11 mouse cellular contexts compared by ENCODE assay signal in the genomic region with DNA sequence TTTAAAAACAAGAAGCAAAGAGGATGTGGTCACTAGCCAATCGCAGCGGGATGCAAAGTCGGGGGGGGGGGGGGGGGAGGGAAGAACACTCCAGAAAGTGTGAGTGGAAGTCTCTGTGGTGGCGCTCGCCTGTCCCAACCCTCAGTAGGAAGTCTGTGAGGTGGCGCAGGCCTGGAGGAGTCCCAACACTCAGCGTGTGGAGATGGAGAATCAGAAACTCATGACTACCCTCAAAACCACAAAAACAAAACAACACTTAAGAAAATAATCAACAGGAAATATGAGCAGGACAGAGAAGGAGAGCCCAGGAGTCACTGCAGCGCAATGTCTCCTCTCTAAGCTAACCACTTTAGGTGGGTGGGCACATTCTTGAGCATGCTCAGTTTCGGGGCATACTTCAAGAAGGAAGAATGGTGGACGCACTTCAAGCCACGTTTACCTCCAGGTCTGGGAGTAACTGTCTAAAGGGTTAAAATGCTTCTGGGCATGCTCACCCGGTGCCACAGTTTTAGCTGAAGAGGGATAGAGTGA. TPM values are rescaled to one million over a fixed set of nuclear protein-coding genes. Genes with fewer than 3 reads are reported as not detected.
A peak's percentile ranks its signal among the peaks of the same experiment; 100 is the strongest.
DNase-seq lines count a peak whose midpoint lies in the region; ATAC-seq and TF ChIP-seq lines count a peak whose summit lies in the region.
"Had no signal": no experiment of that assay in that cellular context is flagged by ENCODE, and none has a peak within 500 bp of the region (broad histone marks: within the 10 kb centered on the region; RNA-seq: fewer than 3 reads in every experiment).

No protein-coding gene starts in this region.

- peak overlapping the region; percentile 23; the same call in 1 of the 2 replicates for H3K4me3 ChIP-seq in lung, embryonic 16.5 days (ENCODE audit: low read length)
- peak overlapping the region; percentile 21; the same call in 1 of the 2 replicates for H3K4me3 ChIP-seq in liver, embryonic 11.5 days (ENCODE audit: low read depth, low read length)
- H3K4me3 ChIP-seq in small intestine, adult 2 months (ENCODE audit: low read depth, low read length), result peak overlapping the region; percentile 37; the same call in 1 of the 2 replicates
- H3K4me3 ChIP-seq in layer of hippocampus, adult 2 months, result no peak overlapping the region
- no peak overlapping the region for H3K4me3 ChIP-seq in kidney, adult 2 months (ENCODE audit: insufficient read depth, low read depth, low read length)
- H3K4me3 ChIP-seq: embryonic facial prominence, embryonic 15.5 days; limb, embryonic 10.5 days had no signal

- H3K9ac ChIP-seq in lung, embryonic 16.5 days (ENCODE audit: low read length), result no peak overlapping the region
- H3K9ac ChIP-seq in liver, embryonic 11.5 days (ENCODE audit: low read depth, low read length), result no peak overlapping the region
- H3K9ac ChIP-seq: embryonic facial prominence, embryonic 15.5 days had no signal

- no peak for TF ChIP-seq POLR2A in small intestine, adult 2 months (IDR thresholded peaks at IDR 0.05; ENCODE audit: low read depth, low read length)
- TF ChIP-seq POLR2A in kidney, adult 2 months (IDR thresholded peaks at IDR 0.05; ENCODE audit: low read depth, low read length), result no peak

- H3K27ac ChIP-seq in lung, embryonic 16.5 days (ENCODE audit: low read length), result no peak overlapping the region
- H3K27ac ChIP-seq in liver, embryonic 11.5 days (ENCODE audit: low read depth, low read length), result peak overlapping the region; percentile 8; the same call in 1 of the 2 replicates
- peak overlapping the region; percentile 7; the same call in 1 of the 2 replicates for H3K27ac ChIP-seq in small intestine, adult 2 months (ENCODE audit: insufficient read depth, low read depth, low read length)
- H3K27ac ChIP-seq in layer of hippocampus, adult 2 months, result no peak overlapping the region
- H3K27ac ChIP-seq in kidney, adult 2 months (ENCODE audit: insufficient read depth, low read depth, low read length), result no peak overlapping the region
- H3K27ac ChIP-seq: embryonic facial prominence, embryonic 15.5 days; kidney, postnatal 0 days; limb, embryonic 10.5 days had no signal

- TF ChIP-seq CTCF in small intestine, adult 2 months (IDR thresholded peaks at IDR 0.05; ENCODE audit: extremely low read depth, insufficient read length, insufficient replicate concordance, low read depth, low read length), result no peak
- TF ChIP-seq CTCF in layer of hippocampus, adult 2 months (conservative IDR thresholded peaks at IDR 0.05), result no peak
- TF ChIP-seq CTCF in kidney, adult 2 months (conservative IDR thresholded peaks at IDR 0.05; ENCODE audit: insufficient read depth, insufficient read length, low read depth, low read length), result no peak

- H3K4me1 ChIP-seq in lung, embryonic 16.5 days (replicated peaks; ENCODE audit: control insufficient read depth, insufficient read depth, low read length), result peaks cover 13% of the 10 kb centered on the region
- peaks cover 56% of the 10 kb centered on the region for H3K4me1 ChIP-seq in liver, embryonic 11.5 days (replicated peaks; ENCODE audit: control insufficient read depth, insufficient read depth, low read length)
- H3K4me1 ChIP-seq in small intestine, adult 2 months (ENCODE audit: control insufficient read depth, insufficient read depth, insufficient read length, low read length), result peaks cover 9% of the 10 kb centered on the region; the same call in 1 of the 2 replicates
- peaks cover 13% of the 10 kb centered on the region; the same call in 1 of the 2 replicates for H3K4me1 ChIP-seq in kidney, adult 2 months (ENCODE audit: control insufficient read depth, insufficient read depth, low read length)

- DNase-seq in lung, postnatal 25 days (ENCODE audit: low spot score), result no peak
- peak; percentile 33 for DNase-seq in T-cell, adult 2 months (ENCODE audit: low spot score)
- DNase-seq in liver, embryonic 11.5 days (ENCODE audit: low spot score), result no peak
- DNase-seq in layer of hippocampus, adult 2 months (ENCODE audit: low spot score in 2 of 2), result no peak
- no peak for DNase-seq in kidney, adult 2 months
- DNase-seq in Muller cell, postnatal 12 days (ENCODE audit: inconsistent ontology term), result no peak

- H3K27me3 ChIP-seq in lung, embryonic 16.5 days (ENCODE audit: control insufficient read depth, insufficient read depth, low read depth, low read length), result no peaks in the 10 kb centered on the region
- H3K27me3 ChIP-seq in liver, embryonic 11.5 days (replicated peaks; ENCODE audit: control insufficient read depth, insufficient read depth, low read length), result no peaks in the 10 kb centered on the region
- no peaks in the 10 kb centered on the region for H3K27me3 ChIP-seq in small intestine, adult 2 months (ENCODE audit: control insufficient read depth, insufficient read depth, low read length)
- H3K27me3 ChIP-seq in kidney, adult 2 months (replicated peaks; ENCODE audit: control insufficient read depth, insufficient read depth, low read length), result no peaks in the 10 kb centered on the region
- H3K27me3 ChIP-seq: embryonic facial prominence, embryonic 15.5 days had no signal

- no peaks in the 10 kb centered on the region for H3K36me3 ChIP-seq in lung, embryonic 16.5 days (ENCODE audit: control insufficient read depth, insufficient read depth, low read length)
- H3K36me3 ChIP-seq in liver, embryonic 11.5 days (ENCODE audit: control insufficient read depth, insufficient read depth, low read length), result no peaks in the 10 kb centered on the region
- no peaks in the 10 kb centered on the region for H3K36me3 ChIP-seq in small intestine, adult 2 months (ENCODE audit: control insufficient read depth, insufficient read depth, low read length)
- H3K36me3 ChIP-seq in kidney, adult 2 months (ENCODE audit: control insufficient read depth, insufficient read depth, low read length), result no peaks in the 10 kb centered on the region; the same call in 1 of the 2 replicates
- H3K36me3 ChIP-seq: embryonic facial prominence, embryonic 15.5 days; limb, embryonic 10.5 days had no signal

- no peaks in the 10 kb centered on the region for H3K9me3 ChIP-seq in lung, embryonic 16.5 days (ENCODE audit: control insufficient read depth, low read length)
- H3K9me3 ChIP-seq in liver, embryonic 11.5 days (ENCODE audit: control insufficient read depth, low read length), result no peaks in the 10 kb centered on the region
- H3K9me3 ChIP-seq: embryonic facial prominence, embryonic 15.5 days; limb, embryonic 10.5 days had no signal

- 30% methylated on average over 12 of the region's 12 CpGs for WGBS in lung, embryonic 16.5 days
- 26% methylated on average over 12 of the region's 12 CpGs for WGBS in liver, embryonic 11.5 days
- 6% methylated on average over 12 of the region's 12 CpGs for WGBS in small intestine, adult 2 months
- 59% methylated on average over 12 of the region's 12 CpGs for WGBS in kidney, adult 2 months

- ATAC-seq in lung, embryonic 16.5 days (ENCODE audit: low read depth), result peak; percentile 65; the same call in 1 of the 2 replicates
- ATAC-seq in liver, embryonic 11.5 days (replicated peaks; ENCODE audit: low FRiP score), result peak; percentile 32

- H3K4me2 ChIP-seq in lung, embryonic 16.5 days (ENCODE audit: low read depth, low read length), result peak overlapping the region; percentile 28
- peak overlapping the region; percentile 55 for H3K4me2 ChIP-seq in liver, embryonic 11.5 days
- H3K4me2 ChIP-seq: embryonic facial prominence, embryonic 15.5 days had no signal

RNA-seq across cellular contexts. Expression of a gene that starts 32.7 kb away (rescaled TPM):
- polyA plus RNA-seq in lung, embryonic 16.5 days (2015; fragmentation: Nextera tagmentation; extraction: Ambion mirVana), result 7.0 and 7.5 TPM in 2 replicates
- polyA plus RNA-seq in liver, embryonic 11.5 days (2014; fragmentation: Nextera tagmentation; extraction: Ambion mirVana), result 7.8 and 8.7 TPM in 2 replicates
- 1.0 and 1.1 TPM in 2 replicates for polyA plus RNA-seq in small intestine, adult 2 months (2012; rRNA removed)
- 10 to 100 TPM; 19.6 to 21.7 TPM for total RNA-seq in layer of hippocampus, adult 2 months (2021)
- 8.7 and 14.3 TPM in 2 replicates for polyA plus RNA-seq in kidney, adult 2 months (2012; rRNA removed)

Comparison
In these comparisons a context has a peak if more than half of its experiments do, and no peak if none do; other contexts are left out.
1. H3K27ac ChIP-seq: peak in liver, embryonic 11.5 days (single experiment) and small intestine, adult 2 months (single experiment); none in lung, embryonic 16.5 days (single experiment), layer of hippocampus, adult 2 months (single experiment) and kidney, adult 2 months (single experiment).
2. H3K4me3 ChIP-seq: peak in lung, embryonic 16.5 days (single experiment), liver, embryonic 11.5 days (single experiment) and small intestine, adult 2 months (single experiment); none in layer of hippocampus, adult 2 months (single experiment) and kidney, adult 2 months (single experiment).